Mouse (Mus musculus) natural killer cell, adult 2 months (primary cell): ENCODE data around the gene Vmn1r72.
"Not testable (repeated sequence)": the region's sequence is repeated elsewhere in the genome, so short reads cannot be mapped to it uniquely, and the experiment has no call there.

Experiments used
- DNase-seq, 2 experiments: peaks; one replicate each; pipeline ENCODE4 v3.0.0; 2022; ENCODE audit warnings: low spot score in 2 of 2

Gene Vmn1r72

GRCm38 (mm10) chr7:11680047-11680446 is at the start of gene Vmn1r72:
TSS of gene Vmn1r72 (minus strand) at chr7:11680147.
- DNase-seq = not testable (repeated sequence)

GRCm38 (mm10) chr7:11617082-11617481 is 62.9 kb downstream of the Vmn1r72 start:
- not testable (repeated sequence) for DNase-seq
